Mouse (Mus musculus) hindbrain, embryonic 13.5 days (tissue): ENCODE data around the gene Gtf3c5. TPM values are rescaled to one million over a fixed set of nuclear protein-coding genes. Genes with fewer than 3 reads are reported as not detected.

Experiments
- ATAC-seq: fragments of 200-750 bp; cut with Nextera tagmentation; 2 replicates; pipeline ENCODE4 v1.8.0; 2017; ENCODE audit warnings: moderate TSS enrichment; ENCODE audit not compliant: low FRiP score
- H3K27ac ChIP-seq: fragments of 300-500 bp; sonication (generic); 2 replicates; pipeline ENCODE4 v1.5.1; 2015; ENCODE audit warnings: inconsistent platforms, mild to moderate bottlenecking, moderate library complexity
- H3K27me3 ChIP-seq: fragments of 300-500 bp; sonication (generic); 2 replicates; pipeline ENCODE4 v1.6.1; 2015; ENCODE audit warnings: mild to moderate bottlenecking, inconsistent platforms
- H3K36me3 ChIP-seq: fragments of 300-500 bp; sonication (generic); 2 replicates; pipeline ENCODE4 v1.6.1; 2015; ENCODE audit warnings: mild to moderate bottlenecking, inconsistent platforms
- H3K4me1 ChIP-seq: fragments of 300-500 bp; sonication (generic); replicated peaks from 2 replicates; pipeline ENCODE4 v1.6.1; 2015; ENCODE audit warnings: inconsistent platforms
- H3K4me2 ChIP-seq: fragments of 300-500 bp; sonication (generic); 2 replicates; pipeline ENCODE4 v1.6.1; 2015; ENCODE audit warnings: inconsistent platforms, mild to moderate bottlenecking, moderate library complexity
- H3K4me3 ChIP-seq: fragments of 300-500 bp; sonication (generic); 2 replicates; pipeline ENCODE4 v1.5.1; 2015; ENCODE audit warnings: mild to moderate bottlenecking, inconsistent platforms
- H3K9ac ChIP-seq: fragments of 300-500 bp; sonication (generic); 2 replicates; pipeline ENCODE4 v1.6.1; 2015; ENCODE audit warnings: mild to moderate bottlenecking, inconsistent platforms
- H3K9me3 ChIP-seq: fragments of 300-500 bp; sonication (generic); 2 replicates; pipeline ENCODE4 v1.6.1; 2016; ENCODE audit warnings: inconsistent platforms
- WGBS: fragments of 180-500 bp; shearing (Covaris S2); methylation state at CpG from one replicate; pipeline ENCODE4 v1.1.7; 2015; 5-methylcytosine and 5-hydroxymethylcytosine counted together
- polyA plus RNA-seq: library from polyadenylated mRNA; unstranded; fragments of >200 nt; fragmentation: Nextera tagmentation; extraction: Ambion mirVana; gene quantifications from 2 replicates; pipeline ENCODE4 v1.2.1, GENCODE M21; 2015

Gtf3c5 gene
- polyA plus RNA-seq, 1 experiment from 2014 or later: 40.8 TPM

DNA sequence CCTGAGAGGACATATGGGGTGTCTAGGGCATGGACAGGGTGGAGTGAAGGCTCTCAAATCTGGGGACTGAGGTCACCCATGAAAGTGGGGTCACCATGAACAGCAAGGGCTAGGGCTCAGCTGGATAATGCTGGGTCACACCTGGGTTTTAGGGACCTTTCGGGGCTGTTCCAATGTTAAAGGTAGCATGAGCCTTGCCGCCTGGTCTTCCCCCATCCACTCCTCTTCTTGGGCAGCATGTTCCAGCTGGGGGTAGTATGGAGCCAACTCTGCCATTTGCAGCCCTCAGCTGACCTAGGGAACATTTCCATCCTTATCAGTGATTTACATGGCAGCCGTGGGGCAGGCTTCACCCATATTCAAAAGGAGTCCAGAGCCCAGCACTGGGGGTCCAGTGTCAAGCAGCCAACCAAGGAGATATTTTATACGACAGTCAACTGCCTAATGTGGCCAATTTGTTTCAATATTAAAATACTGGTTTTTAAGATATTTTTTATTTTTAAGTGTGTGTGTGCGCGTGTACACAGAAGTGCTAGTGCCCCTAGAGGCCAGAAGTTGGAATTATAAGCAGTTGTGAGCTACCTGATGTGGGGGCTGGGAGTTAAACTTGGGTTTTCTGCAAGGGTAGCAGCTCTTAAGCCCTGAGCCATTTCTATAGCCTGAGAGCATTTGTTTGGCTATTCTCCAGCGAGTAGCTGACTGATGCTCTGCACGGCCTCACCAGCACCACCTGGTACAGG is 23.2 kb upstream of the Gtf3c5 start:
- Histone ChIP-seq H3K4me1 (0 out of 2 replicates have a peak, but pooled peaks cover 8% of the 10 kb centered on the region), H3K9me3 (no peaks in the 10 kb centered on the region), H3K9ac (no peak overlapping the region), H3K36me3 (no peaks in the 10 kb centered on the region), H3K27me3 (no peaks in the 10 kb centered on the region), H3K4me3 (no peak overlapping the region), H3K4me2 (no peak overlapping the region), H3K27ac (no peak overlapping the region)
- 64% methylated on average over 8 of the region's 8 CpGs for WGBS
- ATAC-seq: no peak

DNA sequence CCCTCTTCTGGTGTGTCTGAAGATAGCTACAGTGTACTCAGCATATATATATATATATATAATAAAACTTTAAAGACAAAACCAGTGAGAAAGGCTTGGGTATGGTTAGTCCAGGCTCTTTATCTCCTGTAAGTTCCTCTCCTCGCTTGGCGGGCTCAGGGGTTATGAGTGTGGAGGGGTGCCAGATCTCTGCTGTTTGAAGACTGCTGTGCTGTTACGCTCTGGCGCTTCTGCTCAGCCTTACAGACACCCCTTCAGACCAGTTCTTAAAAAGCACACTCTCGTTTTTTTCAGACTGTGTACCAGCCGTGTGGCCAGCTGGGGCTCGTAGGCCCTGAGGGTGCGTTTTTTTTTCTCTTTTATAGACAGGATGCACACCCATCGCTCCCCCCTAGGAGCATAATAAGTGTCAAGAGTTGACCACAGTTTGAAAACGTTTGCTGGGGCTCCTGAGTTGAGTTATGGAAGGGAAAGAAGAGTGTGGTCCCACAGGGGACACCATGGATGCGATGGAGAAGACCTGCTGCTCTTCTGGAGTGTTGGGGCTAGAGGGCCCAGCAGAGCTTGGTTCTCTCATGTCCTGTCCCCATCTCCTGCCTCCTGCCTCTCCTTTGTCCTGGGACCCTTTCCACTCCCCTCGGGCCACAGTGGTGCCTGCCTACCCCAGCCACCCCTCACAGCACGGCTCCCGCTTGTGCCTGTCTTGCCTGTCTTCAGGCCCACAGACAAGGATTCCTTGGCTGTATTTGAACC is 22.4 kb upstream of the Gtf3c5 start:
- Histone ChIP-seq H3K9me3 (no peaks in the 10 kb centered on the region), H3K27ac (no peak overlapping the region), H3K27me3 (no peaks in the 10 kb centered on the region), H3K4me3 (no peak overlapping the region), H3K9ac (no peak overlapping the region), H3K4me1 (0 out of 2 replicates have a peak, but pooled peaks cover 6% of the 10 kb centered on the region), H3K4me2 (no peak overlapping the region), H3K36me3 (no peaks in the 10 kb centered on the region)
- 62% methylated on average over 14 of the region's 14 CpGs for WGBS
- no peak for ATAC-seq

DNA sequence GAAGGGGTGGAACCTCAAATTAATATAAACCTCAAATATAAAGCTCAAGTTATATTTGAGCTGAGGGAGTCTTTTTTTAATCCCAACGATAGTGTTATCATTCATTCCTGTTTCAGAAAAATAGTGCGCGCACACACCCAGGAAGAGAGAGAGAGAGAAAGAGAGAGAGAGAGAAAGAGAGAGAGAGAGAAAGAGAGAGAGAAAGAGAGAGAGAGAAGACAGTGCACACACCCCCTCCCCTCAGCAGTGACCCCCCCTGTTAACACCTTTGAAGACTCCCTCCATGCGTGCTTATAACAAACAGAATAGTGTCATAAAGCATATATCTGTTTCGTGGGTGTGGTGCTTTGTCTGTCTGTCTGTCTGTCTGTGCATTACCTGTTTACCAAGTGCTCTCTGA is 20.0 kb upstream of the Gtf3c5 start:
- Histone ChIP-seq H3K4me3 (no peak overlapping the region), H3K9ac (no peak overlapping the region), H3K36me3 (no peaks in the 10 kb centered on the region), H3K4me1 (peaks cover 5% of the 10 kb centered on the region; the same call in 1 of the 2 replicates), H3K4me2 (no peak overlapping the region), H3K9me3 (no peaks in the 10 kb centered on the region), H3K27me3 (no peaks in the 10 kb centered on the region), H3K27ac (no peak overlapping the region)
- no peak for ATAC-seq
- 94% methylated on average over 5 of the region's 5 CpGs for WGBS

DNA sequence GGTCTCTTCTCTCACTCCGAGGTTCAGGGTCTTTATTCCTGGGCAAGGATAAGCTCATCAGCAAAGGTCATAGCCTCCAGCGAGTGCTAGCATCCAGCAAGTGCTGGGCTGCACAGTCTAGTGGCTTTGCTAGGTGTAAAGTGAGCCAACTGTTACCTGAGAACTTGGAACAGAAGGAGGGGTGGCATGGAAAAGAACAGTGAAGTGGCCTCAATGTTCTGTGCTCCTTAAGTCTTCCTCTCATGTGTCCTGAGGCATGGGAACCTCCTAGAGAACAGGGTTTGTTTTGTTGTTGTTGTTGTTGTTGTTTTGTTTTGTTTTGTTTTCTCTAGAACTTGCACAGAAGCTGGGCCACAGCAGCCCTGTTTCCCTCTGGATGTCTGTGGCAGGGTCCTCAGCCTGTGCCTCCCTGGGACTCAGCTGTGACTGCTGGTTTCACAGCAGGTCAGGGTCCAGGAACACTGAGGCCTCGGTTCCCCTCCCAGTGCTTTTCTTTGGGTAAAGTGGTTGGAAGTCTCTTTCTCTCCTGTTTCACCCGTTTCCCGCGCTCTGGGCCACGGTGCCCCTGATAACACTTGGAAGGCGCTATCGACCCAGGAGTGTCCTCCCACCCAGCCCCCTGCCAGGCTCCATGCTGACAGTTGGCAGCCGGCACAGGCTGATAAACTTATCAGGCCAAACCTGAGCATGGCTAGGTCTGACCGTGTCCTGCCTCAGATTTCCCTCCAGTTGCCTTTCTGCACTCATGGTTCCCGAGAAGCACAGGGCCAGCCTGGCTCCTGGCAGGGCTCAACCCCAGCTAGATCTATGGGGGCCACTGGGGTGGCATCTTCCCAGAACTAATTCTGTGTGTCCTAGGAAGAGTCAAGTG is 18.4 kb upstream of the Gtf3c5 start:
- no peaks in the 10 kb centered on the region for H3K36me3 ChIP-seq
- no peaks in the 10 kb centered on the region for H3K27me3 ChIP-seq
- no peak for ATAC-seq
- H3K4me3 ChIP-seq: no peak overlapping the region
- H3K4me2 ChIP-seq: no peak overlapping the region
- H3K27ac ChIP-seq: no peak overlapping the region
- H3K9me3 ChIP-seq: no peaks in the 10 kb centered on the region
- H3K4me1 ChIP-seq: peaks cover 15% of the 10 kb centered on the region
- H3K9ac ChIP-seq: no peak overlapping the region
- WGBS: 65% methylated on average over 12 of the region's 12 CpGs

DNA sequence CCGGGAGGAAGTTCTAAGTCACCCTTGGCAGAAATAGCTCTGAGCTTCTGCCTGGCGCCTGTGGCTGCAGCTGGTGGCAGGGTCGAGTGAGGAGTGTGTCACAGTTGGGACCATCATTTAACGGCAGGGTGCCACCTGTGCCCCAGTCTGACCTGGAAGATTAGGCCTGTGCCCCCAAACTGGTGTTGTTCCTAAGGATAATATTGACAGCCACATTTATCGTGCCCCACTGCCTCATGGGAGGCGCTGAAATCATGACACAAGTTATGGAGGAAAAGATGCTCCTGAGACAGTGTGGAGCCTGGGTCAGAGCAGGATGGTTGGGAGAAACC is 16.0 kb upstream of the Gtf3c5 start:
- Histone ChIP-seq H3K27ac (no peak overlapping the region), H3K4me2 (no peak overlapping the region), H3K9ac (no peak overlapping the region), H3K9me3 (no peaks in the 10 kb centered on the region), H3K27me3 (peaks cover 4% of the 10 kb centered on the region; the same call in 1 of the 2 replicates), H3K4me3 (no peak overlapping the region), H3K36me3 (no peaks in the 10 kb centered on the region), H3K4me1 (peaks cover 11% of the 10 kb centered on the region)
- WGBS: 78% methylated on average over 6 of the region's 6 CpGs
- ATAC-seq: no peak

DNA sequence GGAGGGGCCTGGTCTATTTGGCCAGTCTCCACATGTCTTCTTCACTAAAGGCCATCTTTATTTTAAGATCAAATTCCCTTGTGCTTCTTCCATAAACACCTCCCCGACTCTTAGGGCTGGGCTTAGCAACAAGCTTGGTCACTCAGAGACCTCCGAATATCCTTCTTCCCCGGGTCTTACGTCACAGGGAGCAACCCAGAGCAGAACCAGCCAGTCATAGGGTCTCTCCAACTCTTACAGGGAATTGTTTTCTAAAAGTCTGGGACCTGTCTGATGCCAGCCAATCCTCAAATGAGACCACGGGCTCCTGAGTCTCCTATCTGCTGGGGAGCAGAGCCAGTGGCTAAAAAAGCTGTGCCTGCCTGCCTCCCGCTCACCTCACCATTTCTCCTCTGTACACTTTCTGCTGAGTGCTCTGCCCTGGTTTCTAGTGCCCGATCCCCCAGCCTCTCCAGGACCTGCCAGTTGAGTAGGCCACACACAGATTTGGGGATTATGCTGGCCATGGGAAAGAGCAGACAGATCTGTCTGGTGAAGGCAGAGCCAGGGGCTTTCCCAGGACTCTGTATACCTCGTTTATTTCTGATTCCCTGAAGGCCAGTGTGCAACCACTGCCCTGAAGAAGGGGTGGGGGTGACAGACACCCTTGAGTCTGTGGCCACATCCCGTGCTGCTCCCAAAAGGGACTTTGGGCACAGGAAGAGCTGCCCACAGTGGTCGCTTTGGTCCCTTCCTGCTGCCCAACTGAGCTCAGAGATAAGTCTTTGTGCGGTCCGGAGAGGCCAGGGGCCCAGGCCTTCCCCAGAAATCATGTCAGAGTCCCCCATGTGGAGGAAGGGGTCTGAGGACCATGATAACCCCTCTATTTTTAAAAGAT is 15.4 kb upstream of the Gtf3c5 start:
- Histone ChIP-seq H3K36me3 (no peaks in the 10 kb centered on the region), H3K4me3 (no peak overlapping the region), H3K27ac (no peak overlapping the region), H3K27me3 (peaks cover 10% of the 10 kb centered on the region; the same call in 1 of the 2 replicates), H3K4me1 (peaks cover 11% of the 10 kb centered on the region), H3K4me2 (no peak overlapping the region), H3K9me3 (no peaks in the 10 kb centered on the region), H3K9ac (no peak overlapping the region)
- no peak for ATAC-seq
- 70% methylated on average over 12 of the region's 12 CpGs for WGBS

DNA sequence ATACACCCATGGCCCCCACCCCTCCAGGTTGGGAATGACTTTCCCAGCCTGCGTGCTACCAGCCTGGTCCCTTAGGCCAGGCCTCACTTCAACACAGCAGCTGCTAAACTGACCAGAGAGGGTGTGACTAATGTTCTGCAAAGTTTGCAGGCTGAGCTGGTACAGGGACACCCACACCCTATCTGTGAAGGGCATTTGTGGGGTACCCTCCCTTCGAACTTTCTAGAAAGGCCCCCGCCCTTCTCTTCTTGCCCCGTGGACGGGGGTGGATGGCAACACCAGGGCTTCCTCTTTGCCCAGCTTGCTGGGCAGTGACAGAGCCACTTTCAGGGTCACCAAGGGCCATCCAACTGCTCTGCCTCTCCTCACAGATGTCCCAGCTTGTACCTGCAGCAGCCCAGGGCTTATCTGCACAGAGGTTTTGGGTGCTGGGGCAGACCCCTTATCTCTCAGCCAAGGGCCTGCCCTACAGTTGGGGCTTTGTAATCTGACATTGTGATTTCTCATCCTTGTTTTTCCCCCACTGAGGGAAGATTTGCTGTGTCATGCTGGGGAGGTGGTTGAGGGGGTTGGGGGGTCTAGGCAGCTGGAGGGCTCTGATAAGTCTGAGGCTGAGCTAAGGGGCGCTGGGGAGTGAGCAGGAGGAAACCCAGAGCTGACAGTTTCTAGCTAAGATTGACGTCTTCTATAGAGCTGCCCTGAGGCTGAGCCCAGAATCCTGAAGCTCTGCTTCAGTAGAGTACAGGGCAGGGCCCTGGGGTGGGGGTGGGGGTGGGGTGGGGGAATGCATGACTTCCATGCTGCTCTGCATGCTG is 14.4 kb upstream of the Gtf3c5 start:
- H3K36me3 ChIP-seq: no peaks in the 10 kb centered on the region
- H3K9ac ChIP-seq: no peak overlapping the region
- 0 out of 2 replicates have a peak, but pooled peaks have one; percentile 39 for ATAC-seq
- H3K27ac ChIP-seq: no peak overlapping the region
- H3K4me3 ChIP-seq: no peak overlapping the region
- 76% methylated on average over 7 of the region's 7 CpGs for WGBS
- H3K4me1 ChIP-seq: peaks cover 11% of the 10 kb centered on the region
- H3K9me3 ChIP-seq: no peaks in the 10 kb centered on the region
- peaks cover 11% of the 10 kb centered on the region; the same call in 1 of the 2 replicates for H3K27me3 ChIP-seq
- H3K4me2 ChIP-seq: no peak overlapping the region

DNA sequence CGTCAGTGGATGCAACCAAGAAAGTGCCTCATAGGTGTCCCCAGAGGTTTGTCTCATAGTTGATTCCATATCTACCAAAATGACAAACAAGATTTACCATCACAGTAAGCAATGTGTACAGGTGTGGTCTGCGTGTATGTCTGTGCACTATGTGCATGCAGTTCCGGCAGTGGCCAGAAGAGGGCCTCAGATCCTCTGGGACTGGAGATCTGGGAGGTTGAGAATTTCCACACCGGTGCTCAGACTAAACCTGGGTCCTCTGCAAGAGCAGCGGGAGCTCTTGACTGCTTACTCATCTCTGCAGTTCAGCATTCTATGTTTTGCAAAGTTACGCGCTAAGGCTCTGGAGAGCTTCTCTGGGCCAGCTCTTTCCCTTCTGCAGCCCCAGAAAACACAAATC is 13.4 kb upstream of the Gtf3c5 start:
- ATAC-seq: no peak
- WGBS: 87% methylated on average over 7 of the region's 7 CpGs

DNA sequence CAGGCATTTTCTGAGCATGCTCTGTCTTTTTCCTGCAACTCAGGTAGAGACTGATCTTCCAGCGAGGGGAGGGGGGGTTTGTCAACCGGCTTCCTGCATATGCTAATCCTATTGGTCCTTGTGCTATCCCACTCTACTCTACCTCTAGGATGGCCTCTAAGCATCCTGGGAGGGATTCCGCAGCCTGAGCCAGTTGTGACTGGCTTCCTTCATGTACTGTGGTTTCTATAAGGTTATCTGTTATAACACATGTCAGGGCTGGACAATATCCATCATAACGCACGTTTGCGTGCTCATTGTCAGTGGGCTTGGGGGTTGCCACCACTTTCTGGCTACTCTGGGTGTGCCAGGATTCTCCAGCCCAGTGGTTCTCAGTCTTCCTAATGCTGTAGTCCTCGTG is 12.5 kb upstream of the Gtf3c5 start:
- no peaks in the 10 kb centered on the region for H3K36me3 ChIP-seq
- ATAC-seq: no peak
- no peak overlapping the region for H3K4me2 ChIP-seq
- H3K9ac ChIP-seq: no peak overlapping the region
- peaks cover 11% of the 10 kb centered on the region; the same call in 1 of the 2 replicates for H3K27me3 ChIP-seq
- peaks cover 11% of the 10 kb centered on the region for H3K4me1 ChIP-seq
- no peak overlapping the region for H3K4me3 ChIP-seq
- no peaks in the 10 kb centered on the region for H3K9me3 ChIP-seq
- no peak overlapping the region for H3K27ac ChIP-seq
- WGBS: 89% methylated on average over 7 of the region's 7 CpGs

More for the DNA sequence above, 13.4 kb upstream of the Gtf3c5 start:
- Histone ChIP-seq H3K9ac (no peak overlapping the region), H3K4me1 (peaks cover 11% of the 10 kb centered on the region), H3K27ac (no peak overlapping the region), H3K36me3 (no peaks in the 10 kb centered on the region), H3K4me2 (no peak overlapping the region), H3K9me3 (no peaks in the 10 kb centered on the region), H3K27me3 (peaks cover 11% of the 10 kb centered on the region; the same call in 1 of the 2 replicates), H3K4me3 (no peak overlapping the region)

DNA sequence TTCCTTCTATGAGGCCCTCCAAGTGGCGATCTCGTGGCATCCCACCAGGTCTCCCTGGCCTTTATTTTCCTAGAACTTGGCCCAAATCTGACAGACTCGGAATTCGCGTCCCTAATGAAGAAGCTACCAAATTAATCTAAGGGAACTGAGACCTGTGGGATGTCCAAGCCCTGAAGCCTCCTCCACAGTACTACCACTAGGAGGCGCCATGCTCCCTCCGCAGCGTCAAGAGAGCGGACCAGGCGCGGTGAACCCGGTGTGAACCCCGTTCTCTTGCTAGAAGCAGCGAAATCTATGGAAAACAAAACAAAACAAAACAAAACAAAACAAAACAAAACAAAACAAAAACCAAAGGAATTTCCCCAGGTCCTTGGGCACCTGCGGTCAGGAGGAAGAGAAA is 9.3 kb upstream of the Gtf3c5 start:
- Histone ChIP-seq H3K9ac (no peak overlapping the region), H3K9me3 (no peaks in the 10 kb centered on the region), H3K27me3 (peaks cover 14% of the 10 kb centered on the region; the same call in 1 of the 2 replicates), H3K36me3 (no peaks in the 10 kb centered on the region), H3K4me2 (no peak overlapping the region), H3K4me1 (peaks cover 3% of the 10 kb centered on the region), H3K27ac (no peak overlapping the region), H3K4me3 (no peak overlapping the region)
- WGBS: 6% methylated on average over 15 of the region's 15 CpGs
- no peak for ATAC-seq

DNA sequence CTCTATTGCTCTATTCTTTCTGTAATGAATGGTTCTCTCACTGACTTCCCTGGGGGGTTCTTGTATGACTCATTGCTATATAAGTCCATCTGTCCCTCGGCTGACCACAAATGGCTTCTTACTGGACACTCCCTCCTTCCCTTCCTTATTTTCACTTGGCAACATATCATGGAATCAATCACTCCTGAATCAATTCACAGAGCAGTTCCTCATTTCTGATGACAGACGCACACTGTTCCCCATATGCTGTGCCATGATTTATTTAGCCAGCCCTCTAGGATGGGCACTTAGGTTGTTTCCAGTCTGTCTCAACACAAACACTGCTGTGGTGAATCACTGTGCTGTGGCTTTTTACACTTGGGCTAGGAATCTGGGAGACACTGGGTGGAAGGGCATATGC is 7.9 kb upstream of the Gtf3c5 start:
- 68% methylated on average over 2 of the region's 2 CpGs for WGBS
- no peak overlapping the region for H3K9ac ChIP-seq

More for the DNA sequence above, 7.9 kb upstream of the Gtf3c5 start:
- Histone ChIP-seq H3K27me3 (peaks cover 14% of the 10 kb centered on the region; the same call in 1 of the 2 replicates), H3K4me3 (no peak overlapping the region), H3K4me2 (no peak overlapping the region), H3K4me1 (no peaks in the 10 kb centered on the region), H3K9me3 (no peaks in the 10 kb centered on the region), H3K36me3 (no peaks in the 10 kb centered on the region), H3K27ac (no peak overlapping the region)
- no peak for ATAC-seq
